Mouse (Mus musculus) granulocyte monocyte progenitor cell, adult 5-6 weeks (primary cell): ENCODE data around the gene Gm20738. TPM values are rescaled to one million over a fixed set of nuclear protein-coding genes. Genes with fewer than 3 reads are reported as not detected.
"Not testable (repeated sequence)": the region's sequence is repeated elsewhere in the genome, so short reads cannot be mapped to it uniquely, and the experiment has no call there.

ENCODE experiments used
- ATAC-seq: replicated peaks from 2 replicates; pipeline ENCODE4 v1.8.0; 2016; ENCODE audit warnings: mild to moderate bottlenecking, moderate TSS enrichment, inconsistent platforms; ENCODE audit not compliant: poor library complexity, severe bottlenecking
- total RNA-seq, 2 experiments: library from RNA; stranded (forward) in 1 of 2; stranded (reverse) in 1 of 2; fragments of 200-712, 200-1000 nt in 1 of 2; fragments of >200 nt in 1 of 2; fragmentation: Nextera tagmentation in 1 of 2; gene quantifications; 2 replicates each; pipeline ENCODE4 v1.2.3; 2014 to 2017

Gene Gm20738
- not detected in 2 replicates for total RNA-seq (2014; fragmentation: Nextera tagmentation)
- total RNA-seq (2017), result not detected in 2 replicates

DNA sequence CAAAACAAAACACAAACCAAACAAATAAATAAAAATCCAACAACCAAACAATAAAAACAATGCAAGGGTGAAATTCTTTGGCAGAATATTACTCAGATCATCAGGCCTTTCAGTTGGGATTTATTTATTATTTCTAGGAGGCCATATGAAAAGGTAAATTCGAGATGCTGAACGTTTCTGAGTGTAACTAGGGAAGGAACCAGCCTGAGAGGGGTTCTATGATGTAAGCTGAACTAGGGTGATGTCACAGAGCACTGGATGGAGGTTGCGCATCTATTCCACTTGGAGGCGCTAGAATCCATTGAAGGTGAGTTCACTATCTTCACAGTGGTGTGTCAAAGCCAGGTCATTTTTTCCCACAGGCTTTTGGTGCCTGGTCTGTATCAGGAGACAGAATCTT lies at the start of gene Gm20738:
TSS of gene Gm20738 (plus strand) at position 301 of the 400 bp plus-strand sequence.
- not testable (repeated sequence) for ATAC-seq
